Mouse (Mus musculus): Measurements from ENCODE around the gene Cfap126. TPM values are rescaled to one million over a fixed set of nuclear protein-coding genes. Genes with fewer than 3 reads are reported as not detected.

Gene Cfap126
- polyA plus RNA-seq, 1 experiment from 2014 or later: 1.5 TPM

DNA sequence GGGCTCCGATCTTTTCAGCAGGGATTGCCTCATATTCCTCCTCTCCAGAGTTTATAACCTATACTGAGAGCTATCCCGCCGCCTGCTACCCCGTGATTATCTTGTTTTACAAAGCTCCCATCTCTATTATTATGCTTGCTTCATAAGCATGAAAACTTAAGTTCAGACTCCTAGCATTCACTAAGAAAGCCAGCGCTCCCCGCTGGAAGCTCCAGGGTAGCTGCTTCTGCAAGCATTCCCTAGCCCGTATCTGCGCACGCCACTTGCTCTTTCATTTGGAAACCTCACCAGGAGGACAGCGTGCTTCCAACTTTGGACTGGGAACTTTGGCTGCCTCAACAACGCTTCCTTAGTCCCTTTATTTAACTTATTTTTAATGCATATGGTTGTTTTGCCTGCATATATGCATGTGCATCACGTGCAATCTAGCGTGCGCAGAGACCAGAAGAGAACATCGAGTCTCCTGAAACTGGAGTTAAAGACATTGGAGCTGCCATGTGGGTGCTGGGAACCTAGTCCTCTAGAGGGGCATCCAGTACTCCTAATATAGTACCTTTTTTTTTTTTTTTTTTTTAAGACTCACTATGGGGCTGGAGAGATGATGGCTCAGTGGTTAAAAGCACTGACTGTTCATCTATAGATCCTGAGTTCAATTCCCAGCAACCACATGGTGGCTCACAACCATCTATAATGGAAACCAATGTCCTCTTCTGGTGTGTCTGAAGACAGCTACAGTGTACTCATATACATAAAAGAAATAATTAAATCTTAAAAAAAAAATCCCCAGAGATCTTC lies 1.7 kb upstream of the Cfap126 start:
- ATAC-seq (replicated peaks; ENCODE audit: low FRiP score, low TSS enrichment, low read depth) (no peak), DNase-seq (ENCODE audit: low spot score) (no peak)
- peak overlapping the region; percentile 55 for H3K4me3 ChIP-seq (ENCODE audit: low read depth, low read length)
- peaks cover 11% of the 10 kb centered on the region for H3K4me1 ChIP-seq (replicated peaks; ENCODE audit: control insufficient read depth, insufficient read depth, low read length)
- H3K9me3 ChIP-seq (ENCODE audit: control insufficient read depth, low read length): no peaks in the 10 kb centered on the region
- WGBS: 3% methylated on average over 15 of the region's 15 CpGs
- H3K27ac ChIP-seq (ENCODE audit: low read depth): peak overlapping the region; percentile 79
- H3K36me3 ChIP-seq (ENCODE audit: control insufficient read depth, insufficient read depth, low read length): no peaks in the 10 kb centered on the region
- H3K9ac ChIP-seq (ENCODE audit: low read length): peak overlapping the region; percentile 39
- H3K27me3 ChIP-seq (replicated peaks; ENCODE audit: control insufficient read depth, insufficient read depth, low read length): no peaks in the 10 kb centered on the region
- H3K4me2 ChIP-seq (ENCODE audit: low read length): peak overlapping the region; percentile 63

DNA sequence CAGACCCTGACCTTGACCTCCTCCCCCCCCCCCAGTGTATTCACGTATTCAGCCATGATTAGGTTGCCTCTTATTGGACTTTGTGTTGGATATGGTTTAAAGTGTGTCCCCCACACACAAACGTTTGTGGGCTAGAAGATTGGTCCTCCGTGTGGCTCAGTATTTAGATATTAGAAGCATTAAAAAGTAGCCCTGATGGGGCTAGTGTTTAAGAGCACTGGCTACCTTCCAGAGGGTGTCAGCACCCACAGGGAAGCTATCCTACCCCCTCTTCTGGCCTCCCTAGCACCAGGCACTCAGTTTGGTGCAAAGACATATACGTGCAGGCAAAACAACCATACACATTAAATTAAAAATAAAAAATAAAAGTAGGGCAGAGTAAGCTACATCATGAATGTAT lies 732 bp upstream of the Cfap126 start:
- no peaks in the 10 kb centered on the region for H3K27me3 ChIP-seq (replicated peaks; ENCODE audit: control insufficient read depth, insufficient read depth, low read length)
- no peak for DNase-seq (ENCODE audit: low spot score)
- peaks cover 11% of the 10 kb centered on the region for H3K4me1 ChIP-seq (replicated peaks; ENCODE audit: control insufficient read depth, insufficient read depth, low read length)
- 64% methylated on average over 4 of the region's 4 CpGs for whole genome bisulfite sequencing
- H3K9me3 ChIP-seq (ENCODE audit: control insufficient read depth, low read length): no peaks in the 10 kb centered on the region
- no peaks in the 10 kb centered on the region for H3K36me3 ChIP-seq (ENCODE audit: control insufficient read depth, insufficient read depth, low read length)
- no peak overlapping the region for H3K4me2 ChIP-seq (ENCODE audit: low read length)
- no peak overlapping the region for H3K9ac ChIP-seq (ENCODE audit: low read length)
- H3K4me3 ChIP-seq (ENCODE audit: low read depth, low read length): no peak overlapping the region
- no peak for ATAC-seq (replicated peaks; ENCODE audit: low FRiP score, low TSS enrichment, low read depth)
- H3K27ac ChIP-seq (ENCODE audit: low read depth): no peak overlapping the region

DNA sequence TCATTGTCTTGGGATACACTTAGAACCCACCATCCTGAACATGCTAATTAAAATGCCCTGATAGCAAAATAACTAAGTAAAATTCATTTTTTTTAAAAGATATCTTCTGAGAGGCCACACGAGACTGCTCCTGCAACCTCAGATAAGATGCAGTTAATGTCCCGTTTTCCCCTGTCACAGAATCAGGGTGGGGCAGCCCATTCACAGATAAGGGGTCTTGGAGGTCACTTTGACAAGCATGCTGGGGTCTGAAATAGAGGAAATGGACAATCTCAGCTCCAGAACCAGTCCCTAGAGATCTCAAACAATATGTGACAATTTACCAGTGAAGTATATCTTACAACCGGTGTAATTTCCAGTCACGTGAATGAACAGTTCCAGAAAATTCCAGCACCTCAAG lies 2.6 kb downstream of the Cfap126 start:
- Histone ChIP-seq H3K4me3 (ENCODE audit: low read depth, low read length) (no peak overlapping the region), H3K27me3 (replicated peaks; ENCODE audit: control insufficient read depth, insufficient read depth, low read length) (no peaks in the 10 kb centered on the region), H3K4me1 (replicated peaks; ENCODE audit: control insufficient read depth, insufficient read depth, low read length) (peaks cover 6% of the 10 kb centered on the region), H3K36me3 (ENCODE audit: control insufficient read depth, insufficient read depth, low read length) (no peaks in the 10 kb centered on the region), H3K9ac (ENCODE audit: low read length) (no peak overlapping the region), H3K9me3 (ENCODE audit: control insufficient read depth, low read length) (no peaks in the 10 kb centered on the region), H3K27ac (ENCODE audit: low read depth) (no peak overlapping the region), H3K4me2 (ENCODE audit: low read length) (no peak overlapping the region)
- WGBS: 59% methylated on average over 4 of the region's 4 CpGs
- ATAC-seq (replicated peaks; ENCODE audit: low FRiP score, low TSS enrichment, low read depth) (no peak), DNase-seq (ENCODE audit: low spot score) (no peak)

DNA sequence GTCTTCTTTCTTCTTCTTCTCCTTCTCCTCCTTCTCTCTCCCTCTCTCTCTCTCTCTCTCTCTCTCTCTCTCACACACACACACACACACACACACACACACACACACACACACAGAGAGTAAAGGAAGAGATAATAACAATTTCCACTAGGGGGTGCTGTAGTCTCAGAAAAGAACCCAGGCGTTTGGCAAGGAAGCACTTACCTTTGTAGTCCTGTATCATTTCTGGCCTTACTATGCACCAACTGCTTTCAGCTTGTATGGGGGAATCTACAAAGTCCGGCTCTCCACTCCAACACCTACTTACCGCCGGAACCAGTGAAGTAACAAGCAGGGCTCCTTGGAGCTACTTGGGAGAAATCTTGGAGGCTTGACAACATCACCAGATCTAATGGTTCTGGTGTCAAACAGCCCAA lies 4.6 kb downstream of the Cfap126 start:
- no peaks in the 10 kb centered on the region for H3K36me3 ChIP-seq (ENCODE audit: control insufficient read depth, insufficient read depth, low read length)
- no peak overlapping the region for H3K4me3 ChIP-seq (ENCODE audit: low read depth, low read length)
- DNase-seq (ENCODE audit: low spot score) (peak; percentile 77), ATAC-seq (replicated peaks; ENCODE audit: low FRiP score, low TSS enrichment, low read depth) (no peak)
- WGBS: 9% methylated on average over 4 of the region's 4 CpGs
- H3K4me2 ChIP-seq (ENCODE audit: low read length): no peak overlapping the region
- no peak overlapping the region for H3K9ac ChIP-seq (ENCODE audit: low read length)
- H3K27me3 ChIP-seq (replicated peaks; ENCODE audit: control insufficient read depth, insufficient read depth, low read length): no peaks in the 10 kb centered on the region
- H3K9me3 ChIP-seq (ENCODE audit: control insufficient read depth, low read length): no peaks in the 10 kb centered on the region
- H3K4me1 ChIP-seq (replicated peaks; ENCODE audit: control insufficient read depth, insufficient read depth, low read length): peaks cover 11% of the 10 kb centered on the region
- H3K27ac ChIP-seq (ENCODE audit: low read depth): no peak overlapping the region

DNA sequence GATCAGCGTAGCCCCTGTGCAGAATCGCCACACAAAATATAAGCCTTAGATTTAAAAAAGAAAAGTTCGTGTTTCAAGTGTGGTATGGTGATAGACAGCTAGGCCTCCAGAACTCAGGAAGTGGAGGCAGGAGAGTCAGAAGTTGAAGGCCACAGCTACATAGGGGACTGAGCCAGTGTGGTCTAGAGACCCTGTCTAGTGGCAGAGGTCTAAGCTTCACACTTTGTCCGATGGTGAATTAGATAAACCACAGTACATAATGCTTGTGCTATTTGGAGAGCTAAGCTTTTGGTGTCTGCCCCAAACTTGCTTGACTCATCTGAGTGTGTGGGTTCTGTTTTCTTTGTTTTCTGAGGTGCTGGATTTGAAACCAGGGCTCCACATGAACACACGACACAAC lies 5.3 kb downstream of the Cfap126 start:
- DNase-seq (ENCODE audit: low spot score): no peak
- no peaks in the 10 kb centered on the region for H3K9me3 ChIP-seq (ENCODE audit: control insufficient read depth, low read length)
- no peak overlapping the region for H3K4me2 ChIP-seq (ENCODE audit: low read length)
- H3K4me3 ChIP-seq (ENCODE audit: low read depth, low read length): no peak overlapping the region
- no peak overlapping the region for H3K9ac ChIP-seq (ENCODE audit: low read length)
- H3K4me1 ChIP-seq (replicated peaks; ENCODE audit: control insufficient read depth, insufficient read depth, low read length): peaks cover 5% of the 10 kb centered on the region; the same call in 1 of the 2 replicates
- no peak overlapping the region for H3K27ac ChIP-seq (ENCODE audit: low read depth)
- H3K36me3 ChIP-seq (ENCODE audit: control insufficient read depth, insufficient read depth, low read length): no peaks in the 10 kb centered on the region
- 87% methylated on average over 5 of the region's 5 CpGs for WGBS
- no peaks in the 10 kb centered on the region for H3K27me3 ChIP-seq (replicated peaks; ENCODE audit: control insufficient read depth, insufficient read depth, low read length)
- no peak for ATAC-seq (replicated peaks; ENCODE audit: low FRiP score, low TSS enrichment, low read depth)

DNA sequence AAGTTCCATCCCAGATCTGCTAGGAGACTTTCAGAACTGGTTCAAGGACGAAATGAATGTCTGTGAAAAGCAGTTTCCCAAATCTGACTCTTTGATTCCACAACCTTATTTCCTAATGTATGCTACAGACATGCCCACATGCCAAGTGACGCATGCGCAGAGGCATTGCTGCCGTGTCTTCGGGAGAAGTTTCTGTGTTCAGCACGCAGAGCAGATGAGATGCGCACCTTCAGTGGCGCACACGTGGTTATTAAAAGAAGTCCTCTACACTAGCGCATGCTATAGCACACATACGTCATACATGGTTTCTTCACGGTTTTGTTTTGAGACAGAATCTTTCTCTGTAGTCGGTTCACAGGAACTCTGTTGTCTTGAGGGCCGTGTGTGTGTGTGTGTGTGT lies 5.7 kb downstream of the Cfap126 start:
- Histone ChIP-seq H3K36me3 (ENCODE audit: control insufficient read depth, insufficient read depth, low read length) (no peaks in the 10 kb centered on the region), H3K4me2 (ENCODE audit: low read length) (no peak overlapping the region), H3K4me1 (replicated peaks; ENCODE audit: control insufficient read depth, insufficient read depth, low read length) (peaks cover 5% of the 10 kb centered on the region; the same call in 1 of the 2 replicates), H3K27me3 (replicated peaks; ENCODE audit: control insufficient read depth, insufficient read depth, low read length) (no peaks in the 10 kb centered on the region), H3K27ac (ENCODE audit: low read depth) (no peak overlapping the region), H3K4me3 (ENCODE audit: low read depth, low read length) (no peak overlapping the region), H3K9ac (ENCODE audit: low read length) (no peak overlapping the region), H3K9me3 (ENCODE audit: control insufficient read depth, low read length) (no peaks in the 10 kb centered on the region)
- no peak for ATAC-seq (replicated peaks; ENCODE audit: low FRiP score, low TSS enrichment, low read depth)
- DNase-seq (ENCODE audit: low spot score): no peak
- 87% methylated on average over 14 of the region's 14 CpGs for WGBS

DNA sequence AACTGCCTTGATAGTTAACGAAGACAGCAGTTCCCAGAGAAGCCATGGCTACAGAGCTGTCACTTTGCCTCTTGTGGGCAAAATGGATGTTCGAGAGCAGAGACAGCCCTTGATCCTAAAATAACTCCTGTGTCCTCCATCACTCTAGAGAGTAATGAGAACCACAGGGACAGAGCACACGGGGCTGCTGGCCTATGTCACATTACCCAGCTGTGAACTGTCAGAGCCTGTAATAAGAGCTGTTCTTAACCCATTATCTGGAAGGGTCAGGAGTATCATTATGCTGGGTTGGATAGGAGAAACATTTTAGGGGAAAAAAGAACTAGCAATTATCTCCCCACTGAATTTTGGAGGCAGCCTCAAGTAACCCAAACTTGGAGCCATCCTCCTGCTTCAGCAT lies 7.2 kb downstream of the Cfap126 start:
- ATAC-seq (replicated peaks; ENCODE audit: low FRiP score, low TSS enrichment, low read depth): no peak
- WGBS: 32% methylated on average over 3 of the region's 3 CpGs

DNA sequence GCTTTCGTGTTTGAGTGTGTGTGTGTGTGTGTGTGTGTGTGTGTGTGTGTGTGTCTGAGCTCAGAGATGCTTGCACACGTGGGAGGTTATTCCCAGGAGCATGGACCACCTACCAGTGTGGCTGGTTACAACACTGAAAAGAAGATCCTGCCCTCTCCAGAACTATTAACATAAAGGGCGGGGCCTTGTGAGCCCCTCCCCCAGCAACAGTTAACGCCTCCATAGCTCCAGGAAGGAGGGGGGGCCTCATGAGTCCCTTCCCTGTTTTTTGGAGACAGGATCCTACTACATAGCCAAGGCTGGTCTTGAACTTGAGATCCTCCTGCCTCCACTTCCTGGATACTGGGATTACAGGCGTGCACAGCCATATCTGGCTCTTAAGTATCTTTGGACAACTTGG lies 8.1 kb downstream of the Cfap126 start:
- no peak for DNase-seq (ENCODE audit: low spot score)
- Histone ChIP-seq H3K4me1 (replicated peaks; ENCODE audit: control insufficient read depth, insufficient read depth, low read length) (peaks cover 5% of the 10 kb centered on the region; the same call in 1 of the 2 replicates), H3K4me2 (ENCODE audit: low read length) (no peak overlapping the region), H3K27ac (ENCODE audit: low read depth) (no peak overlapping the region), H3K36me3 (ENCODE audit: control insufficient read depth, insufficient read depth, low read length) (no peaks in the 10 kb centered on the region), H3K4me3 (ENCODE audit: low read depth, low read length) (no peak overlapping the region), H3K9me3 (ENCODE audit: control insufficient read depth, low read length) (no peaks in the 10 kb centered on the region), H3K27me3 (replicated peaks; ENCODE audit: control insufficient read depth, insufficient read depth, low read length) (no peaks in the 10 kb centered on the region), H3K9ac (ENCODE audit: low read length) (no peak overlapping the region)
- 49% methylated on average over 5 of the region's 5 CpGs for WGBS
- ATAC-seq (replicated peaks; ENCODE audit: low FRiP score, low TSS enrichment, low read depth): no peak

More for the DNA sequence above, 7.2 kb downstream of the Cfap126 start:
- H3K4me2 ChIP-seq (ENCODE audit: low read length): no peak overlapping the region
- H3K4me1 ChIP-seq (replicated peaks; ENCODE audit: control insufficient read depth, insufficient read depth, low read length): peaks cover 5% of the 10 kb centered on the region; the same call in 1 of the 2 replicates
- DNase-seq (ENCODE audit: low spot score): no peak
- no peaks in the 10 kb centered on the region for H3K36me3 ChIP-seq (ENCODE audit: control insufficient read depth, insufficient read depth, low read length)
- H3K9ac ChIP-seq (ENCODE audit: low read length): no peak overlapping the region
- no peaks in the 10 kb centered on the region for H3K27me3 ChIP-seq (replicated peaks; ENCODE audit: control insufficient read depth, insufficient read depth, low read length)
- H3K4me3 ChIP-seq (ENCODE audit: low read depth, low read length): no peak overlapping the region
- H3K9me3 ChIP-seq (ENCODE audit: control insufficient read depth, low read length): no peaks in the 10 kb centered on the region
- no peak overlapping the region for H3K27ac ChIP-seq (ENCODE audit: low read depth)

DNA sequence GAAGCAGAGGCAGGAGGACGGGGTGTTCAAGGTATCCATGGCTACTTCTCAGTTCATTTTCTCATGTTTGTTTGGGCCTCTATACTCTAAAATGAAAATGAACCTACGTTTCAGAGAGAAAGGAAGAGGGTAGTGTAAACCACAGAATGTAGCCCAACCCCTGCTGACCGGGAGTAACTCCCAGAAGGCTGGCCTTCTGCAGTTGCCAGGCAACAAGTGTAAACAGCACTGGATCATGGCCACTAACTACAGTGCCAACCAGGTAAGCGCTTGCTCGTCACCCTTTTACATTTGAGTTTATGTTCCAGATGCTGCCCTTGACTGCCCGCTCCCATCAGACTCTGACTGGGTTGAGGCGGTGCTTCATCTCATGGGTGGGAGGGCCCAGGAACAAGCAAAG lies 9.2 kb downstream of the Cfap126 start:
- WGBS: 21% methylated on average over 7 of the region's 7 CpGs
- H3K4me1 ChIP-seq (replicated peaks; ENCODE audit: control insufficient read depth, insufficient read depth, low read length): peaks cover 5% of the 10 kb centered on the region; the same call in 1 of the 2 replicates
- H3K27ac ChIP-seq (ENCODE audit: low read depth): no peak overlapping the region
- no peaks in the 10 kb centered on the region for H3K9me3 ChIP-seq (ENCODE audit: control insufficient read depth, low read length)
- H3K4me3 ChIP-seq (ENCODE audit: low read depth, low read length): no peak overlapping the region
- H3K4me2 ChIP-seq (ENCODE audit: low read length): peak overlapping the region; percentile 28
- H3K9ac ChIP-seq (ENCODE audit: low read length): peak overlapping the region; percentile 22; the same call in 1 of the 2 replicates
- DNase-seq (ENCODE audit: low spot score): no peak
- ATAC-seq (replicated peaks; ENCODE audit: low FRiP score, low TSS enrichment, low read depth): peak; percentile 71
- H3K36me3 ChIP-seq (ENCODE audit: control insufficient read depth, insufficient read depth, low read length): peaks cover 1% of the 10 kb centered on the region; the same call in 1 of the 2 replicates
- no peaks in the 10 kb centered on the region for H3K27me3 ChIP-seq (replicated peaks; ENCODE audit: control insufficient read depth, insufficient read depth, low read length)
